Mouse (Mus musculus) stomach, postnatal 0 days (tissue): Measurements from ENCODE around the gene Mrtfa. TPM values are rescaled to one million over a fixed set of nuclear protein-coding genes. Genes with fewer than 3 reads are reported as not detected.
A peak's percentile ranks its signal among the peaks of the same experiment; 100 is the strongest.

Experiments used
- ATAC-seq: fragments of 200-750 bp; cut with Nextera tagmentation; 2 replicates; pipeline ENCODE4 v1.8.0; 2017; ENCODE audit not compliant: low FRiP score, low TSS enrichment
- DNase-seq: peaks from one replicate; pipeline ENCODE4 v3.0.0-alpha.2; 2016; ENCODE audit warnings: low spot score
- H3K27ac ChIP-seq: fragments of 300-500 bp; sonication (generic); replicated peaks from 2 replicates; pipeline ENCODE4 v1.5.1; 2014; ENCODE audit warnings: mild to moderate bottlenecking, control low read depth
- H3K27me3 ChIP-seq: fragments of 300-500 bp; sonication (generic); 2 replicates; pipeline ENCODE4 v1.6.1; 2014; ENCODE audit warnings: low read length; ENCODE audit not compliant: control insufficient read depth, insufficient read depth
- H3K36me3 ChIP-seq: fragments of 300-500 bp; sonication (generic); 2 replicates; pipeline ENCODE4 v1.6.1; 2014; ENCODE audit warnings: low read length, mixed read lengths; ENCODE audit not compliant: control insufficient read depth, insufficient read depth
- H3K4me1 ChIP-seq: fragments of 300-500 bp; sonication (generic); replicated peaks from 2 replicates; pipeline ENCODE4 v1.6.1; 2014; ENCODE audit warnings: antibody characterized with exemption; ENCODE audit not compliant: control insufficient read depth, insufficient read depth
- H3K4me2 ChIP-seq: fragments of 300-500 bp; sonication (generic); replicated peaks from 2 replicates; pipeline ENCODE4 v1.6.1; 2014; ENCODE audit warnings: low read depth, mild to moderate bottlenecking, control low read depth, moderate library complexity
- H3K4me3 ChIP-seq: fragments of 300-500 bp; sonication (generic); 2 replicates; pipeline ENCODE4 v1.5.1; 2014; ENCODE audit warnings: low read depth, low read length, control low read depth
- H3K9ac ChIP-seq: fragments of 300-500 bp; sonication (generic); 2 replicates; pipeline ENCODE4 v1.6.1; 2014; ENCODE audit warnings: mild to moderate bottlenecking, low read length, control low read depth, mixed read lengths
- H3K9me3 ChIP-seq: fragments of 300-500 bp; sonication (generic); 2 replicates; pipeline ENCODE4 v1.6.1; 2016; ENCODE audit warnings: low read length; ENCODE audit not compliant: control insufficient read depth
- CTCF ChIP-seq: IDR thresholded peaks from 2 replicates; pipeline ENCODE4 v1.5.1; 2016; ENCODE audit warnings: antibody characterized with exemption, low read depth, mild to moderate bottlenecking, moderate library complexity
- EP300 ChIP-seq: optimal IDR thresholded peaks from 2 replicates; pipeline ENCODE3; 2016; ENCODE audit warnings: antibody characterized with exemption
- WGBS: fragments of 180-500 bp; shearing (Covaris S2); extraction: QIAGEN DNeasy Blood & Tissue Kit; methylation state at CpG from one replicate; pipeline ENCODE4 v1.1.7; 2014; 5-methylcytosine and 5-hydroxymethylcytosine counted together
- polyA plus RNA-seq: library from polyadenylated mRNA; unstranded; fragments of >200 nt; fragmentation: Nextera tagmentation; extraction: Ambion mirVana; gene quantifications from 2 replicates; pipeline ENCODE4 v1.2.1, GENCODE M21; 2015

Mrtfa gene
- polyA plus RNA-seq, 1 experiment from 2014 or later, result 12.6 TPM

GRCm38 (mm10) chr15:81077551-81077950 is 113.0 kb downstream of the Mrtfa start:
- no peak for DNase-seq
- H3K36me3 ChIP-seq, result no peaks in the 10 kb centered on the region
- H3K9me3 ChIP-seq, result no peaks in the 10 kb centered on the region
- ATAC-seq, result no peak
- no peaks in the 10 kb centered on the region for H3K4me1 ChIP-seq
- H3K4me2 ChIP-seq, result no peak overlapping the region
- no peaks in the 10 kb centered on the region for H3K27me3 ChIP-seq
- no peak overlapping the region for H3K4me3 ChIP-seq
- no peak overlapping the region for H3K9ac ChIP-seq
- TF ChIP-seq EP300, result no peak
- TF ChIP-seq CTCF, result peak; percentile 76
- H3K27ac ChIP-seq, result no peak overlapping the region
- 94% methylated on average over 4 of the region's 4 CpGs for WGBS

GRCm38 (mm10) chr15:81074543-81074942 is 116.0 kb downstream of the Mrtfa start:
- no peaks in the 10 kb centered on the region for H3K9me3 ChIP-seq
- no peak overlapping the region for H3K9ac ChIP-seq
- no peak overlapping the region for H3K27ac ChIP-seq
- ATAC-seq (no peak), DNase-seq (no peak)
- 62% methylated on average over 1 of the region's 1 CpGs for WGBS
- no peak overlapping the region for H3K4me3 ChIP-seq
- no peaks in the 10 kb centered on the region for H3K27me3 ChIP-seq
- no peaks in the 10 kb centered on the region for H3K4me1 ChIP-seq
- H3K4me2 ChIP-seq, result no peak overlapping the region
- TF ChIP-seq CTCF, result no peak
- no peak for TF ChIP-seq EP300
- no peaks in the 10 kb centered on the region for H3K36me3 ChIP-seq

- DNase-seq, result no peak
- H3K4me1 ChIP-seq, result no peaks in the 10 kb centered on the region
- TF ChIP-seq CTCF (no peak), EP300 (no peak)
- no peak overlapping the region for H3K4me3 ChIP-seq
- no peaks in the 10 kb centered on the region for H3K36me3 ChIP-seq
- no peaks in the 10 kb centered on the region for H3K9me3 ChIP-seq
- ATAC-seq, result no peak
- no peak overlapping the region for H3K27ac ChIP-seq
- no peaks in the 10 kb centered on the region for H3K27me3 ChIP-seq
- H3K9ac ChIP-seq, result no peak overlapping the region
- no peak overlapping the region for H3K4me2 ChIP-seq
- WGBS, result 23% methylated on average over 2 of the region's 2 CpGs
Measured at GRCm38 (mm10) chr15:81073751-81074150, 116.8 kb downstream of the Mrtfa start.

- DNase-seq, result peak; percentile 50
- no peak for TF ChIP-seq EP300
- TF ChIP-seq CTCF, result peak; percentile 73
- H3K27ac ChIP-seq, result no peak overlapping the region
- no peaks in the 10 kb centered on the region for H3K4me1 ChIP-seq
- no peaks in the 10 kb centered on the region for H3K9me3 ChIP-seq
- H3K4me2 ChIP-seq, result no peak overlapping the region
- ATAC-seq, result no peak
- 77% methylated on average over 2 of the region's 2 CpGs for WGBS
- no peak overlapping the region for H3K4me3 ChIP-seq
- H3K36me3 ChIP-seq, result no peaks in the 10 kb centered on the region
- no peak overlapping the region for H3K9ac ChIP-seq
- H3K27me3 ChIP-seq, result no peaks in the 10 kb centered on the region
Measured at GRCm38 (mm10) chr15:81072748-81073147, 117.8 kb downstream of the Mrtfa start.

GRCm38 (mm10) chr15:81070470-81070869 is 120.1 kb downstream of the Mrtfa start:
- Histone ChIP-seq H3K4me3 (no peak overlapping the region), H3K9ac (no peak overlapping the region), H3K4me2 (no peak overlapping the region), H3K36me3 (no peaks in the 10 kb centered on the region), H3K27me3 (no peaks in the 10 kb centered on the region), H3K27ac (no peak overlapping the region), H3K9me3 (no peaks in the 10 kb centered on the region), H3K4me1 (no peaks in the 10 kb centered on the region)
- 52% methylated on average over 1 of the region's 1 CpGs for WGBS
- ATAC-seq (no peak), DNase-seq (no peak)
- TF ChIP-seq EP300 (no peak), CTCF (no peak)

GRCm38 (mm10) chr15:81068641-81069381 is 121.7 kb downstream of the Mrtfa start:
- no peak for ATAC-seq
- no peak overlapping the region for H3K27ac ChIP-seq
- no peaks in the 10 kb centered on the region for H3K9me3 ChIP-seq
- no peaks in the 10 kb centered on the region for H3K4me1 ChIP-seq
- H3K9ac ChIP-seq, result no peak overlapping the region
- H3K4me3 ChIP-seq, result no peak overlapping the region
- DNase-seq, result no peak
- TF ChIP-seq EP300, result no peak
- TF ChIP-seq CTCF, result no peak
- no peaks in the 10 kb centered on the region for H3K36me3 ChIP-seq
- WGBS, result 94% methylated on average over 5 of the region's 5 CpGs
- H3K4me2 ChIP-seq, result no peak overlapping the region
- H3K27me3 ChIP-seq, result no peaks in the 10 kb centered on the region
